Mouse (Mus musculus) embryonic facial prominence, embryonic 12.5 days (tissue): ENCODE results near the gene Pcyt1a. TPM values are rescaled to one million over a fixed set of nuclear protein-coding genes. Genes with fewer than 3 reads are reported as not detected.

Source experiments
- ATAC-seq: fragments of 200-750 bp; cut with Nextera tagmentation; 2 replicates; pipeline ENCODE4 v1.8.0; 2017; ENCODE audit not compliant: insufficient number of reproducible peaks, insufficient read depth, low FRiP score, low TSS enrichment
- H3K27ac ChIP-seq: fragments of 300-500 bp; sonication (generic); 2 replicates; pipeline ENCODE4 v1.5.1; 2016; ENCODE audit warnings: mild to moderate bottlenecking
- H3K27me3 ChIP-seq: fragments of 300-500 bp; sonication (generic); 2 replicates; pipeline ENCODE4 v1.6.1; 2016; ENCODE audit warnings: mild to moderate bottlenecking, moderate library complexity
- H3K36me3 ChIP-seq: fragments of 300-500 bp; sonication (generic); 2 replicates; pipeline ENCODE4 v1.6.1; 2016; ENCODE audit warnings: mild to moderate bottlenecking
- H3K4me1 ChIP-seq: fragments of 300-500 bp; sonication (generic); 2 replicates; pipeline ENCODE4 v1.6.1; 2016
- H3K4me2 ChIP-seq: fragments of 300-500 bp; sonication (generic); replicated peaks from 2 replicates; pipeline ENCODE4 v1.6.1; 2016; ENCODE audit warnings: mild to moderate bottlenecking, moderate library complexity
- H3K4me3 ChIP-seq: fragments of 300-500 bp; sonication (generic); 2 replicates; pipeline ENCODE4 v1.5.1; 2016; ENCODE audit warnings: mild to moderate bottlenecking
- H3K9ac ChIP-seq: fragments of 300-500 bp; sonication (generic); 2 replicates; pipeline ENCODE4 v1.6.1; 2016; ENCODE audit warnings: mild to moderate bottlenecking, moderate library complexity
- H3K9me3 ChIP-seq: fragments of 300-500 bp; sonication (generic); 2 replicates; pipeline ENCODE4 v1.6.1; 2016; ENCODE audit warnings: mild to moderate bottlenecking, moderate library complexity
- WGBS: fragments of 180-500 bp; shearing (Covaris S2); methylation state at CpG from one replicate; pipeline ENCODE4 v1.1.7; 2016; 5-methylcytosine and 5-hydroxymethylcytosine counted together
- polyA plus RNA-seq: library from polyadenylated mRNA; unstranded; fragments of >200 nt; fragmentation: Nextera tagmentation; extraction: Ambion mirVana; gene quantifications from 2 replicates; pipeline ENCODE4 v1.2.1, GENCODE M21; 2016

The Pcyt1a gene
- polyA plus RNA-seq, 1 experiment from 2014 or later, result 35.4 TPM

- no peak overlapping the region for H3K27ac ChIP-seq
- no peaks in the 10 kb centered on the region for H3K9me3 ChIP-seq
- no peak overlapping the region for H3K4me2 ChIP-seq
- 0 out of 2 replicates have a peak, but pooled peaks cover 2% of the 10 kb centered on the region for H3K4me1 ChIP-seq
- no peaks in the 10 kb centered on the region for H3K36me3 ChIP-seq
- no peaks in the 10 kb centered on the region for H3K27me3 ChIP-seq
- no peak overlapping the region for H3K9ac ChIP-seq
- no peak overlapping the region for H3K4me3 ChIP-seq
- no peak for ATAC-seq
- WGBS, result 66% methylated on average over 9 of the region's 9 CpGs
Observed at GRCm38 (mm10) chr16:32401335-32401965, 29.3 kb upstream of the Pcyt1a start.

- Histone ChIP-seq H3K27ac (no peak overlapping the region), H3K9ac (no peak overlapping the region), H3K27me3 (no peaks in the 10 kb centered on the region), H3K36me3 (no peaks in the 10 kb centered on the region), H3K4me2 (no peak overlapping the region), H3K4me1 (no peaks in the 10 kb centered on the region), H3K9me3 (no peaks in the 10 kb centered on the region), H3K4me3 (no peak overlapping the region)
- no peak for ATAC-seq
- 86% methylated on average over 3 of the region's 3 CpGs for WGBS
Observed at GRCm38 (mm10) chr16:32402818-32403217, 27.9 kb upstream of the Pcyt1a start.

GRCm38 (mm10) chr16:32405716-32406115 is 25.0 kb upstream of the Pcyt1a start:
- Histone ChIP-seq H3K4me3 (no peak overlapping the region), H3K27me3 (no peaks in the 10 kb centered on the region), H3K9me3 (no peaks in the 10 kb centered on the region), H3K27ac (no peak overlapping the region), H3K36me3 (no peaks in the 10 kb centered on the region), H3K4me1 (no peaks in the 10 kb centered on the region), H3K9ac (no peak overlapping the region), H3K4me2 (no peak overlapping the region)
- no peak for ATAC-seq
- 92% methylated on average over 9 of the region's 9 CpGs for WGBS

- Histone ChIP-seq H3K9me3 (no peaks in the 10 kb centered on the region), H3K4me3 (no peak overlapping the region), H3K9ac (no peak overlapping the region), H3K4me1 (no peaks in the 10 kb centered on the region), H3K4me2 (no peak overlapping the region), H3K27me3 (no peaks in the 10 kb centered on the region), H3K27ac (peak overlapping the region; percentile 46; the same call in 1 of the 2 replicates), H3K36me3 (no peaks in the 10 kb centered on the region)
- WGBS, result 29% methylated on average over 6 of the region's 6 CpGs
- ATAC-seq, result no peak
Observed at GRCm38 (mm10) chr16:32406671-32407070, 24.1 kb upstream of the Pcyt1a start.

GRCm38 (mm10) chr16:32407730-32408129 is 23.0 kb upstream of the Pcyt1a start:
- no peaks in the 10 kb centered on the region for H3K27me3 ChIP-seq
- H3K9ac ChIP-seq, result no peak overlapping the region
- H3K4me3 ChIP-seq, result no peak overlapping the region
- no peaks in the 10 kb centered on the region for H3K9me3 ChIP-seq
- WGBS, result 82% methylated on average over 10 of the region's 10 CpGs
- no peak for ATAC-seq
- H3K4me1 ChIP-seq, result no peaks in the 10 kb centered on the region
- no peak overlapping the region for H3K27ac ChIP-seq
- H3K36me3 ChIP-seq, result no peaks in the 10 kb centered on the region
- H3K4me2 ChIP-seq, result no peak overlapping the region

- H3K4me3 ChIP-seq, result no peak overlapping the region
- H3K4me1 ChIP-seq, result peaks cover 5% of the 10 kb centered on the region; the same call in 1 of the 2 replicates
- WGBS, result 39% methylated on average over 1 of the region's 1 CpGs
- no peak overlapping the region for H3K27ac ChIP-seq
- H3K27me3 ChIP-seq, result no peaks in the 10 kb centered on the region
- ATAC-seq, result no peak
- no peak overlapping the region for H3K4me2 ChIP-seq
- no peaks in the 10 kb centered on the region for H3K36me3 ChIP-seq
- no peaks in the 10 kb centered on the region for H3K9me3 ChIP-seq
- H3K9ac ChIP-seq, result no peak overlapping the region
Observed at GRCm38 (mm10) chr16:32417457-32417856, 13.3 kb upstream of the Pcyt1a start.

- peak; percentile 91 for ATAC-seq
- peak within 1 kb of the TSS; percentile 53 for H3K9ac ChIP-seq
- H3K9me3 ChIP-seq, result no peaks in the 10 kb centered on the region
- H3K27me3 ChIP-seq, result no peaks in the 10 kb centered on the region
- peaks cover 5% of the 10 kb centered on the region; the same call in 1 of the 2 replicates for H3K4me1 ChIP-seq
- peak within 1 kb of the TSS; percentile 84 for H3K27ac ChIP-seq
- peak within 1 kb of the TSS; percentile 65 for H3K4me2 ChIP-seq
- no peaks in the 10 kb centered on the region for H3K36me3 ChIP-seq
- WGBS, result 1% methylated on average over 45 of the region's 45 CpGs
- peak within 1 kb of the TSS; percentile 48 for H3K4me3 ChIP-seq
Observed at GRCm38 (mm10) chr16:32419517-32420483, 10.9 kb upstream of the Pcyt1a start, which contains the start of gene Tctex1d2. Gene Tctex1d2 (plus strand): TSS chr16:32419702.

GRCm38 (mm10) chr16:32427506-32427905 is 3.2 kb upstream of the Pcyt1a start:
- no peak for ATAC-seq
- no peak overlapping the region for H3K4me3 ChIP-seq
- H3K9ac ChIP-seq, result no peak overlapping the region
- no peaks in the 10 kb centered on the region for H3K9me3 ChIP-seq
- H3K36me3 ChIP-seq, result no peaks in the 10 kb centered on the region
- H3K4me1 ChIP-seq, result peaks cover 5% of the 10 kb centered on the region; the same call in 1 of the 2 replicates
- whole genome bisulfite sequencing, result 85% methylated on average over 3 of the region's 3 CpGs
- H3K27ac ChIP-seq, result no peak overlapping the region
- H3K4me2 ChIP-seq, result no peak overlapping the region
- H3K27me3 ChIP-seq, result no peaks in the 10 kb centered on the region

GRCm38 (mm10) chr16:32431047-32431591 is 398 bp downstream of the Pcyt1a start:
- whole genome bisulfite sequencing, result 2% methylated on average over 28 of the region's 28 CpGs
- Histone ChIP-seq H3K27me3 (no peaks in the 10 kb centered on the region), H3K36me3 (no peaks in the 10 kb centered on the region), H3K27ac (peak overlapping the region; percentile 50), H3K9me3 (no peaks in the 10 kb centered on the region), H3K4me3 (peak overlapping the region; percentile 82), H3K4me1 (peaks cover 5% of the 10 kb centered on the region; the same call in 1 of the 2 replicates), H3K9ac (peak overlapping the region; percentile 80), H3K4me2 (peak overlapping the region; percentile 92)
- no peak for ATAC-seq

- H3K9ac ChIP-seq, result no peak overlapping the region
- no peak for ATAC-seq
- peak overlapping the region; percentile 92 for H3K4me2 ChIP-seq
- peaks cover 5% of the 10 kb centered on the region; the same call in 1 of the 2 replicates for H3K4me1 ChIP-seq
- no peak overlapping the region for H3K27ac ChIP-seq
- H3K36me3 ChIP-seq, result no peaks in the 10 kb centered on the region
- 93% methylated on average over 1 of the region's 1 CpGs for WGBS
- H3K4me3 ChIP-seq, result peak overlapping the region; percentile 82; the same call in 1 of the 2 replicates
- H3K9me3 ChIP-seq, result no peaks in the 10 kb centered on the region
- H3K27me3 ChIP-seq, result no peaks in the 10 kb centered on the region
Observed at GRCm38 (mm10) chr16:32431926-32432325, 1.2 kb downstream of the Pcyt1a start.

GRCm38 (mm10) chr16:32433138-32433537 is 2.4 kb downstream of the Pcyt1a start:
- H3K4me3 ChIP-seq, result no peak overlapping the region
- H3K36me3 ChIP-seq, result no peaks in the 10 kb centered on the region
- no peak overlapping the region for H3K4me2 ChIP-seq
- no peaks in the 10 kb centered on the region for H3K27me3 ChIP-seq
- no peak overlapping the region for H3K9ac ChIP-seq
- H3K9me3 ChIP-seq, result no peaks in the 10 kb centered on the region
- no peak overlapping the region for H3K27ac ChIP-seq
- H3K4me1 ChIP-seq, result peaks cover 5% of the 10 kb centered on the region; the same call in 1 of the 2 replicates
- no peak for ATAC-seq
- WGBS, result 72% methylated on average over 2 of the region's 2 CpGs
